Mouse (Mus musculus) forebrain, embryonic 16.5 days (tissue): ENCODE results near the gene Acad11. TPM values are rescaled to one million over a fixed set of nuclear protein-coding genes. Genes with fewer than 3 reads are reported as not detected.

ENCODE experiments used
- polyA plus RNA-seq: library from polyadenylated mRNA; unstranded; fragments of >200 nt; fragmentation: Nextera tagmentation; extraction: Ambion mirVana; gene quantifications from 2 replicates; pipeline ENCODE4 v1.2.1, GENCODE M21; 2015

Acad11 gene
- polyA plus RNA-seq, 1 experiment from 2014 or later, result 6.0 TPM

Other genes starting within 250 kb of the Acad11 start
- gene Nphp3, start 60.8 kb upstream of the Acad11 start, polyA plus RNA-seq, result 2.0 and 3.9 TPM in 2 replicates
- gene Gm28305, start 22.7 kb upstream of the Acad11 start, polyA plus RNA-seq, result not detected in 2 replicates
- 63.8 and 68.5 TPM in 2 replicates for gene Uba5, start 243 bp upstream of the Acad11 start, polyA plus RNA-seq
- gene Ackr4, start 63.6 kb downstream of the Acad11 start, polyA plus RNA-seq, result 0.43 and 0.56 TPM in 2 replicates
- gene Dnajc13, start 199.6 kb downstream of the Acad11 start, polyA plus RNA-seq, result 17.9 and 22.8 TPM in 2 replicates